Mouse (Mus musculus) left cerebral cortex, adult 2 months (tissue): ENCODE data around the gene Gpr18. TPM values are rescaled to one million over a fixed set of nuclear protein-coding genes. Genes with fewer than 3 reads are reported as not detected.

Experiments used
- DNase-seq, 2 experiments: peaks; one replicate each; pipeline ENCODE4 v3.0.0; 2021 to 2022; ENCODE audit warnings: low spot score in 2 of 2, mixed read lengths in 1 of 2; ENCODE audit errors: extremely low spot score in 1 of 2
- H3K27ac ChIP-seq: fragments of 200-600 bp; 2 replicates; pipeline ENCODE4 v1.8.1; 2022
- H3K4me3 ChIP-seq: fragments of 200-600 bp; 2 replicates; pipeline ENCODE4 v1.8.1; 2022
- CTCF ChIP-seq: fragments of 200-600 bp; IDR thresholded peaks from 2 replicates; pipeline ENCODE4 v1.8.1; 2022; ENCODE audit warnings: antibody characterized with exemption, mild to moderate bottlenecking, moderate library complexity
- intact Hi-C: fragments of 180-260 bp; cut with DNase I; formaldehyde crosslinking; loops from one replicate; pipeline ENCODE4 v1.15.1; 2025
- total RNA-seq, 2 experiments: library from RNA; stranded (reverse); gene quantifications; 2 replicates each; pipeline ENCODE4 v1.2.3; 2021

The Gpr18 gene
- total RNA-seq, 2 experiments from 2014 or later = not detected

- no peak for DNase-seq
- Histone ChIP-seq H3K4me3 (no peak overlapping the region), H3K27ac (no peak overlapping the region)
- no peak for TF ChIP-seq CTCF
- intact Hi-C loops = no loop called here
Measured at GRCm38 (mm10) chr14:121915143-121915542, 438 bp downstream of the Gpr18 start.

- Histone ChIP-seq H3K4me3 (no peak overlapping the region), H3K27ac (no peak overlapping the region)
- no peak for TF ChIP-seq CTCF
- DNase-seq = no peak
- intact Hi-C loops = no loop called here
Measured at GRCm38 (mm10) chr14:121912501-121912900, 3.1 kb downstream of the Gpr18 start.

GRCm38 (mm10) chr14:121909868-121910267, 5.7 kb downstream of the Gpr18 start:
- intact Hi-C loops = no loop called here
- DNase-seq = no peak
- H3K27ac ChIP-seq = no peak overlapping the region
- no peak overlapping the region for H3K4me3 ChIP-seq
- TF ChIP-seq CTCF = no peak

- intact Hi-C loops = no loop called here
- no peak overlapping the region for H3K27ac ChIP-seq
- no peak overlapping the region for H3K4me3 ChIP-seq
- no peak for TF ChIP-seq CTCF
- no peak for DNase-seq
Measured at GRCm38 (mm10) chr14:121906992-121907681, 8.4 kb downstream of the Gpr18 start.

- no peak for TF ChIP-seq CTCF
- intact Hi-C loops = no loop called here
- H3K27ac ChIP-seq = no peak overlapping the region
- no peak overlapping the region for H3K4me3 ChIP-seq
- no peak for DNase-seq
Measured at GRCm38 (mm10) chr14:121906341-121906991, 9.1 kb downstream of the Gpr18 start.

GRCm38 (mm10) chr14:121904754-121905153, 10.8 kb downstream of the Gpr18 start:
- intact Hi-C loops = no loop called here
- no peak overlapping the region for H3K4me3 ChIP-seq
- no peak for TF ChIP-seq CTCF
- no peak overlapping the region for H3K27ac ChIP-seq
- DNase-seq = no peak

- no peak for DNase-seq
- Histone ChIP-seq H3K4me3 (no peak overlapping the region), H3K27ac (no peak overlapping the region)
- no peak for TF ChIP-seq CTCF
- intact Hi-C loops = no loop called here
Measured at GRCm38 (mm10) chr14:121903381-121903876, 12.2 kb downstream of the Gpr18 start.

- no peak for TF ChIP-seq CTCF
- no peak for DNase-seq
- intact Hi-C loops = no loop called here
- Histone ChIP-seq H3K27ac (no peak overlapping the region), H3K4me3 (no peak overlapping the region)
Measured at GRCm38 (mm10) chr14:121901511-121901910, 14.1 kb downstream of the Gpr18 start.

- no peak for DNase-seq
- Histone ChIP-seq H3K27ac (no peak overlapping the region), H3K4me3 (no peak overlapping the region)
- intact Hi-C loops = no loop called here
- TF ChIP-seq CTCF = no peak
Measured at GRCm38 (mm10) chr14:121899071-121899470, 16.5 kb downstream of the Gpr18 start.

- TF ChIP-seq CTCF = no peak
- DNase-seq = no peak
Measured at GRCm38 (mm10) chr14:121898509-121898908, 17.1 kb downstream of the Gpr18 start.

GRCm38 (mm10) chr14:121897773-121898172, 17.8 kb downstream of the Gpr18 start:
- TF ChIP-seq CTCF = no peak
- Histone ChIP-seq H3K27ac (no peak overlapping the region), H3K4me3 (no peak overlapping the region)
- intact Hi-C loops = no loop called here
- DNase-seq = no peak

More at GRCm38 (mm10) chr14:121898509-121898908, 17.1 kb downstream of the Gpr18 start:
- H3K27ac ChIP-seq = no peak overlapping the region
- intact Hi-C loops = no loop called here
- no peak overlapping the region for H3K4me3 ChIP-seq
